Mouse (Mus musculus): ENCODE data around the gene Mto1.

DNA sequence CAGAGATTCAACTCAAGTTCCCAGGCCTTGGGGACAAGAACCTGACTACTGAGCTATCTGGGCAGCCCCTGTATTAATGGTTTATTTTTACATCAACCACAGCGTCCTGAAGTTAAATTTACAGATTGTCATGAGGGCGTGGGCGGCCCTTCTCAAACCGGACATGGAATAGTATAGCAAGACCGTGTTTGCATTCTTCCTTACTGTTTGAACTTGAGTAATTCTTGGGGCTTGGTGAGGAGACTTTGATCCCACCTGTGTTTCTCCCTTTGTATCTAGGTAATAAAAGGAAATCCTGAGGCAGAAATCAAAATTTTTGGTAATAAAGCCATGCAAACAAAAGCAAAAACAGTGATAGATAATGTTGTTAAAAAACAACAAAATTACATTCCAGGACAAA, 47.4 kb upstream of the Mto1 start:
- TF ChIP-seq CTCF (IDR thresholded peaks at IDR 0.05; ENCODE audit: borderline replicate concordance, extremely low read depth, insufficient read depth, insufficient read length), result no peak
- no peak for TF ChIP-seq POLR2A (IDR thresholded peaks at IDR 0.05; ENCODE audit: borderline replicate concordance, extremely low read depth, insufficient read depth, insufficient read length, poor library complexity, severe bottlenecking)
